Mouse (Mus musculus) ES-E14 (cell line): ENCODE results near the gene Wipf1.

ENCODE experiments used
- CHD2 ChIP-seq: IDR thresholded peaks from 2 replicates; pipeline ENCODE4 v1.6.1; 2014; ENCODE audit warnings: mild to moderate bottlenecking, low read depth, low read length, inconsistent platforms
- HCFC1 ChIP-seq: IDR thresholded peaks from 2 replicates; pipeline ENCODE4 v1.6.1; 2012; ENCODE audit warnings: low read length, inconsistent platforms, borderline replicate concordance; ENCODE audit not compliant: insufficient read depth
- MAFK ChIP-seq: IDR thresholded peaks from 2 replicates; pipeline ENCODE4 v1.6.1; 2014; ENCODE audit warnings: mild to moderate bottlenecking, low read depth, low read length, inconsistent platforms; ENCODE audit not compliant: insufficient read depth
- ZC3H11A ChIP-seq: IDR thresholded peaks from 2 replicates; pipeline ENCODE4 v1.6.1; 2012; ENCODE audit warnings: low read depth, mild to moderate bottlenecking, inconsistent platforms, low read length, borderline replicate concordance
- ZNF384 ChIP-seq: IDR thresholded peaks from 2 replicates; pipeline ENCODE4 v1.6.1; 2012; ENCODE audit warnings: low read depth, low read length, inconsistent platforms

GRCm38 (mm10) chr2:73472130-73472529, 57.4 kb downstream of the Wipf1 start:
- TF ChIP-seq ZC3H11A (no peak), HCFC1 (no peak), MAFK (no peak), ZNF384 (no peak), CHD2 (no peak)
